Mouse (Mus musculus) E14TG2a.4 (cell line): ENCODE data around the gene Neurl2.

Experiments
- H3K27me3 ChIP-seq: 2 replicates; pipeline ENCODE4 v1.6.1; 2014; ENCODE audit warnings: low read length, control low read depth; ENCODE audit not compliant: insufficient read depth
- H3K36me3 ChIP-seq: 2 replicates; pipeline ENCODE4 v1.6.1; 2014; ENCODE audit warnings: low read length, control low read depth; ENCODE audit not compliant: insufficient read depth
- H3K4me1 ChIP-seq: replicated peaks from 2 replicates; pipeline ENCODE4 v1.6.1; 2014; ENCODE audit warnings: low read depth, low read length, control low read depth
- H3K4me3 ChIP-seq: replicated peaks from 2 replicates; pipeline ENCODE4 v1.5.1; 2014; ENCODE audit warnings: mild to moderate bottlenecking, low read length
- H3K9me3 ChIP-seq: 2 replicates; pipeline ENCODE4 v1.6.1; 2014; ENCODE audit warnings: low read length, control low read depth
- CTCF ChIP-seq: conservative IDR thresholded peaks from 2 replicates; pipeline ENCODE4 v1.5.1; 2014; ENCODE audit warnings: low read length
- NANOG ChIP-seq: IDR thresholded peaks from 2 replicates; pipeline ENCODE4 v1.6.1; 2014; ENCODE audit warnings: borderline replicate concordance, low read length, mixed read lengths
- POU5F1 ChIP-seq: IDR thresholded peaks from 2 replicates; pipeline ENCODE4 v1.6.1; 2014; ENCODE audit warnings: low read length, borderline replicate concordance

Neurl2 gene

DNA sequence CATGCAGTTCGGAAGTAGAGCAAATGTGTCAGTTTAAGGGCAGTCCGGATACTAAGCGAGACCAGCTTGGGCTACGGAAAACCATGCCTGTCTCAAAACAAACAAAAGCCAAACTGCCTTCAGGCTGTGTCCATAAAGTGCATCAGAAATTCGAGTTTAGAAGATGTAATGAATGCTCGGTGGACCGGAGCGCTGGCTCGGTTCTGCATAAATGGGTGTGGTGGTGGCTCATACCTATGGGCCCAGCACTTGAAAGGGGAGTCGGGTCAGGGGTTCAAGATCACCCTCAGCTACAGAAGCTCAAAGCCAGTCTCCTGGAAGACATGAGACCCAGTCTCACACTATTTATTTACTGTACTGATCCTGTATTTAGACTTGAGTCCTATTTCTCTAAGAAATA, 45.5 kb downstream of the Neurl2 start:
- TF ChIP-seq NANOG, result no peak
- no peak for TF ChIP-seq POU5F1
- TF ChIP-seq CTCF, result no peak
- H3K36me3 ChIP-seq, result peaks cover 36% of the 10 kb centered on the region
- no peak overlapping the region for H3K4me3 ChIP-seq
- H3K4me1 ChIP-seq, result peaks cover 75% of the 10 kb centered on the region
- peaks cover 17% of the 10 kb centered on the region for H3K27me3 ChIP-seq
- H3K9me3 ChIP-seq, result no peaks in the 10 kb centered on the region

DNA sequence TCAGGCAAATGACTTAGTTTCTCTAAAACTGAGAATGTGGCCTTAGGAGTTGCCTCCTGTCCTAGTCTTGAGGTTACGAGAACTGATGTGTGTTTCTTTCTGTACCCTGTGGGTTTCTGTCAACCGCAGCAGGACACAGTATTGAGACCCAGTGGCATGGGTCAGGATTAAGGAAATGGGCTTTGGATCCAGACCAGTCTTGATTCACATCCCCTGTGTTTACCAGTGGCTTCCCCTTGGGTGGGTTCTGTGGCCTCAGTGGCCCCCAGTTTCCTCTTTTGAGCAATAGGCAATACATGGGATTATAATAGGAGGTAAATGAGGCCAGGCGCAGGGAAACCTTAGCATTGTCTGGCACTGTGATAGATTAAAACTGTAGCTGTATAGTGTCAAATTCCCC, 46.2 kb downstream of the Neurl2 start:
- Histone ChIP-seq H3K9me3 (no peaks in the 10 kb centered on the region), H3K4me3 (no peak overlapping the region), H3K27me3 (peaks cover 20% of the 10 kb centered on the region), H3K4me1 (peaks cover 68% of the 10 kb centered on the region), H3K36me3 (peaks cover 29% of the 10 kb centered on the region)
- TF ChIP-seq NANOG (no peak), POU5F1 (no peak), CTCF (no peak)

DNA sequence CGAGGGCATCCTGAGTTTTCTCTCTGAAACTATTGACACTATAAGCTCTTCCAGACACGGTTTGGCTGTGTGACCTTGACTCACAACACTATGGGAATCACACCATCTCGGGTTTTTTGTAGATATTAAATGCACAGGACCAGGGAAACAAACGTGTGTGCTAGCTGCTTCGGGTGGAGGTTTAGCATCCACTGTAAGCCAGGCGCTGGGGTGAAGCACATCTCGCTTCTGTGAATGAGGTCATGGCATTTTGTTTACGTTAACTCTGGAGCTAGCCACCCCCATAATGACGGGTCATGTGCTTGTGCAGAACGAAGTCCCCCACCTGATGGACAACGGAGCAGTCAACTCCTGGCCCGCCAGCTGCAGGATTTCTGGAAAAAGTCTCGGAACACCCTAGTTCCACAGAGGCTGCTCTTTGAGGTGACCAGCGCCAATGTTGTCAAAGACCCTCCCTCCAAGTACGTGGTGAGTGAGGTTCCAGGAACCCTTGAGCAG, 46.8 kb downstream of the Neurl2 start:
- Histone ChIP-seq H3K4me1 (peaks cover 62% of the 10 kb centered on the region), H3K9me3 (no peaks in the 10 kb centered on the region), H3K4me3 (peak overlapping the region; percentile 88), H3K27me3 (peaks cover 20% of the 10 kb centered on the region), H3K36me3 (peaks cover 23% of the 10 kb centered on the region)
- no peak for TF ChIP-seq POU5F1
- no peak for TF ChIP-seq CTCF
- no peak for TF ChIP-seq NANOG

DNA sequence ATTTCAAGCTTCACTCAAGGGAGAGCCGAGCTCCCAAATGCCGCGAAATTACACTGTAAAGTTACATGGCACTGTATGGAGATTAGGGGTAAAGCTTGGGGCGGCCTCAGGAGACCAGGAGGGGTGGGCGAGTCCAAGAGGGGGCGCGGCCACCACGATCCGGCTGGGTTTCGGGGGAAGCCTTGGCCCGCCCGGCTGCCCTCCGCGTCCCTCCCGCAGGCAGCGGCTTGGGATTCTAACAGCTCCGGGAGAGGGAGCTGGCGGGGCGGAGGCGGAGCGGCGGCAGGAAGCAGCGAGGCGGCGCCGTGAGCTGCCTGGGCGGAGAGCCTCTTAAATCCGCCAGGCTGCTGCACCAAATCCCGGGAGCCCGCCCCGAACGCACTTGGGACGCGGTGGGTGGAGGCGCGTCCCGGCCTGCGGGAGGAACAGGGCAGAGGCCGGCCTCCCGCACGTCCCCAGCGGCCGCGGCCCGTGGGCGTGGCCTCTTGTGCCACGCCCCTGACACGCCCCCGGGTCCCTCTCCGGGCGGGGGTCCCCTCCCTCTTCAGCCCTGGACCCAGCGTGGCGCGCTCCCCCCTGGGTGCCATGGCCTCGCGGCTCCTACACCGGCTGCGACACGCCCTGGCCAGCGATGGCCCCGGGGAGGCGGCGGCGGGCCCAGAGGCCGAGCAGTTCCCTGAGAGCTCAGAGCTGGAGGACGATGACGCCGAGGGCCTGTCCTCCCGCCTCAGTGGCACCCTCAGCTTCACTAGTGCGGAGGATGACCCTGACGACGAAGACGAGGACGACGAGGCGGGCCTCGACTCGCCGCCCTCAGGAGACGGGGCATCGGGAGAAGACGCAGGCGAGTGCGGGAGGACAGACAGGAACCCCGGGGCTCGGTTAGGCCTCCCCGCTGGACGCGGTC, 47.5 kb downstream of the Neurl2 start, which contains the start of gene Snx21:
Gene Snx21, plus strand, starts transcription at position 343 of the 907 bp plus-strand sequence.
- Histone ChIP-seq H3K36me3 (peaks cover 16% of the 10 kb centered on the region), H3K9me3 (no peaks in the 10 kb centered on the region)

DNA sequence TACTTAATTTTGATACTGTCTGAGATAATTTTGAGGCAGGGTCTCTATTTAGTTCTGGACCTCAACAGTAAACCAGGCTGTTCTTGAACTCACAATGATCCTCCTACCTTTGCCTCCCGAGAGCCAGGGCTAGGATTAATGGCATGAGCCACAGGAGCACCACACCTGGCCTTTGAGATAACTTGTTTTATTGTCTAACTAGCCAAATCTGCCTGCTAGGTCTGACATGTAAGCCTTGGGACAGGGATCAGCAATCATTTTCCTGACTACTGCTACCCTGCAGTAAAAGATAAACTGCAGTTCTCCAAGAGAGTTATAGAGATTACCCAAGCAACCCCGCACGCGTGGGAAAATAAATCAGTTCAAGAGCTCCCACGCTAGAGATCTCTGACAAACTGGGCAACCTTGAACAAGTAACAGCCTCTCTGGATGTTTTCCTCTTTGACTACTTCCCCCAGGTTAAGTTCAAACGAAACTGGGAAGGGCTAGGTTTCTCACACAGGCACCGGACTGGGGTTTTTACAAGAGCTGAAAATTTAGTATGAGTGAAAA, 48.3 kb downstream of the Neurl2 start:
- Histone ChIP-seq H3K36me3 (peaks cover 9% of the 10 kb centered on the region), H3K9me3 (no peaks in the 10 kb centered on the region), H3K4me3 (peak overlapping the region; percentile 88), H3K4me1 (peaks cover 48% of the 10 kb centered on the region), H3K27me3 (peaks cover 20% of the 10 kb centered on the region)
- no peak for TF ChIP-seq POU5F1
- TF ChIP-seq CTCF, result no peak
- no peak for TF ChIP-seq NANOG

More for the DNA sequence above, 47.5 kb downstream of the Neurl2 start, which contains the start of gene Snx21:
- TF ChIP-seq CTCF (no peak), NANOG (no peak)
- Histone ChIP-seq H3K4me1 (peaks cover 55% of the 10 kb centered on the region), H3K4me3 (peak within 1 kb of the TSS; percentile 88), H3K27me3 (peaks cover 20% of the 10 kb centered on the region)

DNA sequence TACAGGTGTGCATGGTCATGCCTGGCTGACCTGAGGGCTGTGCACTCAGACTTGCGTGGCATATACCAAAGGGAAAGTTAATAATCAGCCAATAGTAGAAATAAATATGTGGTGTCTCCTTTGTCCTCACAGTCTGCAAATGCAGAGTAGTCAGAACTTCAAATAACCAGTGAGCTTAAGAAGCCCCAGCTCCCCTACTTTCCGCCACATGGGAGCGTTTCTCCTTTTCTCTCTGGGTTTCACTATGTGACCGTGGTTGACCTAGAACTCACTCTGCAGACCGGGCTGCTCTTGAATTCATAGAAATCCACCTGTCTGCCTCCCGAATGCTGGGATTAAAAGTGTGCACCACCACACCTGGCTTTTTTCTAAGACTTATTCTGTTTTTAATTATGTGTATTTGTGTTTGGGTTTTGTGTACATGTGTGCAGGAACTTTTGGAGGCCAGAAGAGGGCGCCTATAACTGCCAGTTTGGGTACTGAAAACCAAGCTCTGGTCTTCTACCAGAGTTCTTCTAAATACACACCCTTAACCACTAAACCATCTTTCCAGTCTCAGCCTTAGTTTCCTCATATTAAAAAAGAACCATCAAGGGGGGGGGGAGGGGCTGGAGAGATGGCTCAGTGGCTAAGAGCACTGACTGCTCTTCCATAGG, 49.2 kb downstream of the Neurl2 start:
- Histone ChIP-seq H3K36me3 (peaks cover 7% of the 10 kb centered on the region), H3K4me3 (no peak overlapping the region), H3K4me1 (peaks cover 46% of the 10 kb centered on the region), H3K9me3 (no peaks in the 10 kb centered on the region), H3K27me3 (peaks cover 26% of the 10 kb centered on the region)
- TF ChIP-seq CTCF (peak; percentile 63), POU5F1 (no peak)

DNA sequence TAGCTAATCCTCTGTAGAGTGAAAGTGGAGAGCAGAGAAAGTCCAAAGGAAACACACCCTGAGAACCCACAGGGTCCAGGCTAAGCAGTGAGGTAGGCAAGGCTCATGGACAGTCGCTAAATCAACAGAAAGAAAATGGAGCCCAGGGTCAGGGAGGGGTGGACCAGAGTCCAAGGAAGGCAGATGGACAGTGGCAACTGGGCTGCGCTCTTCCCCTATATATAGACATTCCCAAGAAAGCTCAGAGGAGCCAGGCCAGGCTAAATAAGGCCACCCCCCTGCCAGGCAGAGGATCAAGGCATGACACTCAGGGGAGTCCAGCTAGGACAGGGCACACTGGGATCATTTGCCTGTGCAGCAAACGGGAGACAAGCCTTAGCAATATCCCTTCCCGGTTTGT, 51.4 kb downstream of the Neurl2 start:
- no peaks in the 10 kb centered on the region for H3K9me3 ChIP-seq
- H3K36me3 ChIP-seq, result no peaks in the 10 kb centered on the region
- TF ChIP-seq POU5F1, result no peak
- TF ChIP-seq CTCF, result no peak
- no peak for TF ChIP-seq NANOG
- H3K4me3 ChIP-seq, result no peak overlapping the region
- H3K4me1 ChIP-seq, result peaks cover 36% of the 10 kb centered on the region
- H3K27me3 ChIP-seq, result peaks cover 46% of the 10 kb centered on the region
